Mouse (Mus musculus): ENCODE measurements at regions not wholly inside any gene's neighbourhood (a gene's known extent, or its start where the extent isn't known, plus 50 kb on each side); places are given as distances from the start of the nearest gene placed in this dataset.

DNA sequence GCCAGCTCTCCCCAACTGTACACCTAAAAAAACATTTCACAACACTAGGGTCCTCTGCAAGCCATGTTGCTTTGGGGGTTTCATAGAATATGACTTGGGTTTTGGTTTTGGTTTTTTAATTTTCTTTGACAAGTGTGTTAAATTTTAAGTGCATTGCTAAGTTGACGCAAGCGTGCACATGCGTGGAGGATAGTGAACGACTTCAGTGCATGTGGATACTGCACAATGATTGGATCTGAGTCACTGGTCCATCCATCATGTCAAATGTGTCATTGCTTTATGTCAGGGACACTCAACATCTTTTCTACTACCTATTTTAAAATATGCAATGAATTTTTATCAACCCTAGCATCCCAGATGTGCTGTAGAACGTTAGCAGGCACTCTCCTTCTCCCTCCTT, 134.5 kb upstream of the Pum3 start:
- no peak for DNase-seq (ENCODE audit: low spot score in 2 of 2)

DNA sequence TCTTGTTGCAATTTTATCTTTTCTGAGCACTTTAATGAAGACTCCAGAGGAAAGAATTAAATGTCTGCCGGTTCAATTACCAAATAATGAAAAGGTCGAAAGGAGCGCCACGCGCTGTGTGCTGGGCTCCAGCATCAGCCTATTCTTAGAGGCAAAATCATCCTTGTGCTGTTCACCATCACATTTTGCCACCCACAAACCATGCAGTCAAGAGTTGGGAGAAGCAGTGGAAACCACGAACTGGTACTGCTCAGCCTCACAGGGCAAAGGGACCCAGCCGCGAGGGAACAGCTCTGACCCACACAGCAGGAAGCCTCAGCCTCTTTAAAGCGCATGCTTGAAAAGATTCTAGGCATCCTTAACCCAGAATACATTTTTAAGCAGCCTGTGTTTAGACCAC, 134.0 kb upstream of the Pum3 start:
- DNase-seq (ENCODE audit: low spot score in 2 of 2), result no peak

DNA sequence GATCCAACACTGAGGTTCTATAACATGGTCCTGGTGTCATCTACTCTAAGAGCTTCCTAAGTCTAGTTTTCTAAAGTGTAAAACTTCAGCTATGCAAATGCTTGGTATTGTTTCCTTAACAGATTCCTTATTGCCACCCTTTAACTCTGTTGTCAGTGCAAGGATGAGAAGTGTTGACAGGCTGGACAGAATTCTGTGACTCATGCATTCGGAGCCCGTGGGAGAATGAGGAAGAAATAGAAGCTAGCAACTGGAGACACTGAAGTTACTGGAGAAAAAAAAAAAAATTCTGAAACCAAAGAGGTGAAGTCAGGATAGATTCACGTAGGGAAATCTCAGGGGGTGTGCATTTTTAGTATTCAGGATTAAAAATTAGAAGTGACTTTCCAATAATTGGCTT, 128.6 kb upstream of the Pum3 start:
- DNase-seq (ENCODE audit: low spot score in 2 of 2), result peak; percentile 46 to 61

DNA sequence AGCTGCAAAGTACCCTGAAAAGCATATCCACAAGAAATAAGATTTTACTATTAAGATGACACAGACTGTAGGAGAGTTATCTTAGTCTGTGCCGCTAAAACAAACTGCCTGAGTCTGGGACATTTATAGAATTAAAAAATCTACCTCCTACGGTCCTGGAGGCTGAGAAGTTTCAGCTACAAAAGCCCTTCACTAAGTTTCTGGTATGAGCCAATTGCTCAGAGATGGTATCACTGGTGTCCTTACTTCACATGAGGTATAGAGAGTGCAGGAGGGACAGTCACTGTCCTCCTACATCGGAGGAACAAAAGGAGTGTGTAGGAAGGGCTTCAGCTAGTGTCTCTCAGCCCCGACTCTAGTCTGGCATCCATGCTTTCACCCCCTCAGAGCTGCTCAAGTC, 127.1 kb upstream of the Pum3 start:
- DNase-seq (ENCODE audit: low spot score in 2 of 2), result no peak

DNA sequence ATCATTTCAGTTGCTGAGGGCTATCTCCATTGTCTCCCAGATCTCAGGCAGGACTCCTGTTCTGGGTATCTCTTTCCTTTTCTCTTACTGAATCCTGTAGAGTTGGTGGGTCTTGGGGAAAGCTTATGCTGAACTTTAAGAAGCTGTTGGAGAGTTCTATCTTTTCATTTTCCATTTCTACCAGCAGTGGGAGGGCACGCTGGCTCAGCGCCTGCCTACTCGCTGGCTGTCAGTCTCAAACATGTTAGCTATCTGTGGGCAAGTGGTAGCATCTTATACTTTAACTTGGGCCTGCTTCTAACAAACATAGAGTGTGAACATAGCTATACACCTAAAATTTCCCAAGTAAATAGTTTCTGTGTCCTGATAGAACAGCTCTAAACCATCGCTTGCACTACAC, 125.2 kb upstream of the Pum3 start:
- DNase-seq (ENCODE audit: low spot score in 2 of 2), result peak; percentile 48 to 63

DNA sequence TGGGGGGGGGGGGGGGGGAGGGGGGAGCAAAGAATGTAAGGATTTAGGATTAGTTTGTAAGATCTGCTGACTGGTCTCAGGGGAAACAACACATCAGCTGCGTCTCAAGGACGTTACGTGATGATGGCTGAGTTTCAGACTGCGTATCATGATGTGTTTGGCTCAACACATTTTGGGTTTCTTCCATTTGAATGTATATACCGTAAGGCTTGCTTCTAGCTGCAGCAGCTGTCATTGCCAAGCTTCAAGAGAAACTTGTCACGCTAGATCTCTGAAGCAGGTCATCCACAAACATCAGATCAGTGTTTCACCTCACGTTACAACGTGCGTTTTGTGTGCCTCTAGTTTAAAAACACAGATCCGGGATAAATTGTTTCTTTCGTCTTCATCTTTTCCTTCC, 123.6 kb upstream of the Pum3 start:
- DNase-seq (ENCODE audit: low spot score in 2 of 2), result no peak

DNA sequence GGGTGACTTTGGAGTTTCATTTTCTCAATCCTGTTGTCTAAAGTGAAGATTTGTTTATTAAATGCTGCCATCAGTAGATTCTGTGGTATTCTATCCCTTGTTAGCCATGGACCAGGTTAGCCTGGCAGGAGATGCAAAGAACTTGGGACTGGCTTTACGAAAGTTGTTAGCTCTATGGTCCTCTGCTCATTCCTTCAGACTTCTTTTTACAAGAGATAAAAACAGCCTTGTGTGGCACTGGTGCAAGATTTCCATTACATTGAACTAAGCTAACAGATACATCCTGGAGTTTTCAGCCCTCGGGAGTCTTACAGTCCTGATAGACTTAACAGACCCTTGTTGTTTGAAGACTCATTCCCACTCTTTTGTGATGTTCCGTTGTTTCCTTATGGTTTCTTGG, 108.1 kb upstream of the Pum3 start:
- DNase-seq (ENCODE audit: low spot score in 2 of 2), result no peak

DNA sequence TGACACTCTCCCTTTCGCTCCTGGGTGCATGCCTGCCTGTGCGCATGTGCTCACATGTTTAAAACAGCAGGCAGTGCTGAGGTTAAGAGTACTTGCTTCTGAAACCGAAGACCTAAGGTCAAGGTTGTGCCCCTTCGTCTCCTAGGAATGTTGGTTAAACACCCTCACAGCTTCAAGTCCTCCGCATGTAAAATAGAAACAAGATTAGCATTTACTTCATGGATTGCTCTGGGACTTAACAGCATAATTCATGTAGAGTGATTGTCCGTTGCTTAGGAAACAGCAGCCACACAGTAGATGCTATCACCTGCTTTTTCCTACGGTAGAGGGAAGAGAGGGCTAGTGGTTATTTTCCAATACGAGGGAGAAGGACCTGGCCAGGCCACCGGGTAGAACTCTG, 107.4 kb upstream of the Pum3 start:
- no peak for DNase-seq (ENCODE audit: low spot score in 2 of 2)

DNA sequence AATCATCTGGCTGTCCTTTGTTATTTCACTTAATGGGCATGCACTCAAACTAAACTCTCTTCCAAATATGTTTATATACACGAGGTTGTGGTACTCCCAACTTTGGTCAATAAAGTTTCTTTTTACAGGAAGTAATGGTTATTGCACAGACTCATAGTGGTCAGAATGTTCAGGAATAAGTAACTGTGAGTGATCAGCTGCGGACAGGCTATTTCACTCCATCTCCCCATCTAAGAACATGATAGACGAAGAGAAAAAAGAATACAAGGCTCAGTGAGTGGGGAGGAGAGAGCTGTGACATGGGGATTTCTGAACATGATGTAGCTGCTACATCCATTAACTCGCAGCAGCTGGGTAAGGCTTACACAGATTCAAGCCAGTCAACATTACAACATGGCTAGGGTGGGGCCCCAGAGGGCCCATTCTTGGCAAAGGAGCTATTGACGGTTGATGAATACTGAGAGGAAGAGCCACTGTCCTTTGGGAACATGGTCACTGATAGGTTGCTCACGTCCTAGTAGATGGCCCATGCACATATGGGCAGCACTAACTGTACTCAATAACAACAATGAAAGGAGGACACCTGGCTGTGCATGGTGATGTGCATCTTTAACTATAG, 98.4 kb upstream of the Pum3 start:
- no peak for DNase-seq (ENCODE audit: low spot score in 2 of 2)

DNA sequence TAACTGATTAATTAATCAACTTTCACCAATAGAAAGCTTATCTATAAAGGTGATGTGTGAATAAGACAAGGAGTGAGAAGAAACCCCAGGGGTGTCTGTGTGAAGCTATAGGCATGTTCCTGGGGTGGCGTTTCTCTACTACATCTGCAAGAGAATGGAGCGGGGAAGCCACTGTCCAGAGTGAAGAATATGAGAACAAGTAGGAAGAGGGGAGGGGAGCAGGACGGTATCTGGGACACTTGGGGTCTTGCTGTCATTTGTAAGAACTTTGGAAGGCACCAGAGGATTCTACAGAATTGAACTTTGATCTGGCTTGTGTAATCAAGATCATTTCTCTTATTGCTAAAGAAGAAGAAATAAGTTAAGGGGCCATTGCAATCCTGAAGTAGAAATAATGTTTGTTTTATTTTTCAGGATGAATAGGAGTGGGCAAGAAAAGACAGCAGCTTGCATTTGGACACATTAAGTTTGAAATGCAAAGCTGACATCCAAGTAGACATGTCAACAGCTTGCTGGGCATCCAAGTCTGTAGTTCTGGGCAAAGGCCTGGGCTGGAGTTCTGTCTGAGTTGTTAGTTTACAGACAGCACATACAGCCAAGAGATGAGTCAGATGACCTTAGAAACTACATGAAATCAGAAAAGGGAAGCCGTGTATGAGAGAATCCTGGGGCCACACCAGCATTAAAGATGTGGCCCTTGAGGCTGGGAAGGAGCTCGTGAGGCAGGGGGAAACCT, 89.9 kb upstream of the Pum3 start:
- DNase-seq (ENCODE audit: low spot score in 2 of 2), result no peak

DNA sequence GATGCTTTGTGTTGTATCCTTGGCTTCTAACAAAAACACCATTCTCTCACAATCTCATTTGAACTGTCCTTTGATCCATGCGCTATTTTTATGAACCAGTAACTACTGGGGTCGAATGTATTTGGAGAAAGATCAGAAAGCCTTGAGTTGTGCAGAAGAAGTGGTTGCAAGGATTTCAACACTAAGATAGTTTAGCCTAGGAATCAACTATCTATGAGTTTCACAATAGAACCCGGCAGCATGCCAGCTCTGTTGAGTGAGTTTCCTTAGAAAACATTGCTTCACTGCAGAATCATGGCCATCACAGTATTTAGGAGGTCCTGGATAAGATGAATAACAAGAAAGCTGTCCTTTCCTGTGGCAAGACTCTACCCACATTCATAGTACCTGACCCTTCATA, 84.6 kb upstream of the Pum3 start:
- DNase-seq (ENCODE audit: low spot score in 2 of 2), result no peak

DNA sequence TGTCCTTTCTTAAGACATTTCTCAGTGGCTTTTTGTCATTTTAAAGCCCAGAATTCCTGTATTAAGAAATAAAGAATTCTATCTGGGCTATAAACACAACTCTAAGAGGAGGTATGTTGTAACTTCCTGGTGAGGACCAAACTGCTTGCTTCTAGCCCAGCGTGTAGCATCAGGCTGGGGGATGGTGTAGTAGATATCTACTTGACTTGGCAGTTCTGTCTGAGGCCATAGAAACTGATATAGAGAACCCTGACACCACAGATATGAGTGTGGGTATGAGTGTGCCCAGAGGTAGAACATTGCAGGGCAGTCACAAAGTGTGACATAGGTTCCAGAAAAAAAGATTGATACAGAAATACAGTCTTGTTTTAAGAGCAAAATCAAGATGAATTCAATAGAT, 83.9 kb upstream of the Pum3 start:
- no peak for DNase-seq (ENCODE audit: low spot score in 2 of 2)

DNA sequence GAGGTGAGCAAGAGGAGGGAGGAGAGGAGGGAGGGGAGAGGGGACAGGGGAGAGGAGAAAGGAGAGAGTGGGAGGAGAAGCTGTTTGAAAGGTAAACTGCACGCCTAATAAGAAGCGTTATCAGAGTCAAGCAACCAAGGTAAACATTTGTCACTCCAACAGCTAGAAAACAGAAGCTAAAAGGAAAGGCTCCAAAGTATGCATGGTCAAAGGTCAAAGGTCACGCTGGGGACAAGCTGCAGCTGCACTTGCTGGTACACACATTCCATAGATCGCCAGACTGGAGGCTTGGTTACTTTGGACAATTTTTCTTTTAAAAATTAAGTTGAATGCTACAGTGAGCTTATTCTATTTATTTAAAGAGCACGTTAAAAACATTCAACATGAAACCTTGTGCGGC, 81.7 kb upstream of the Pum3 start:
- no peak for DNase-seq (ENCODE audit: low spot score in 2 of 2)

DNA sequence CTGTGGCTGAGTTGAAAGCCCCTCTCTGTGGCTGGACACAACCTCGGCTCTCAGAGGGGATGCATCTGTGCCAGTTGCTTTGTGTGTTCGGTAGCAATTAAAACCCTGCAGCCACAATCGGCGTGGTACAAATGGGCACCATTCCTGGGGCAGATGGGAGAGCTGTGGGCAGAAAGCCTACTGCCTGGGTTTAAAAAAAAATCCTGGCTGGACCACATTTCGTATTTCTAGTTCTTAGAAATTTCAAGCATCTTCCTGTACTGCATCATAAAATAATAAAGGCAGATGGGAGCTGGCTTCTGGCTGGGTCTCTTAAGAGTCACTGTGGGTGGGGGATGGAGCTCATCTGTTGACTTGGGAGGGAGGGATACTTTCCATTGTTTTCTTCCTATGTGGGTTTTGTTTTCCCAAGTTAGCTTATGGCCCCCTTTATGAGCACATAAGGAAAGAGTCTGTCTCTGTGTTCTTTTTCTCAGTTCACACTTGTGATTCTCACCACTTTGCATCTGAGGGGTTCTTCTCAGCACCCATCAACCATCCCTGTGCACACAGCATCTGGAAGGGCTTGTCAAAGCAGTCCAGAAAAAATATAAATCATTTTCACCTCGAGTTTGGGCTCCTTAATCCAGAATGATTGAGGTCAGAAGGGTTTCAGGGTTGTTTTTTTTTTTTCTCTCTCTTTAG, 80.5 kb upstream of the Pum3 start:
- DNase-seq (ENCODE audit: low spot score in 2 of 2), result peak; percentile 67 to 68

DNA sequence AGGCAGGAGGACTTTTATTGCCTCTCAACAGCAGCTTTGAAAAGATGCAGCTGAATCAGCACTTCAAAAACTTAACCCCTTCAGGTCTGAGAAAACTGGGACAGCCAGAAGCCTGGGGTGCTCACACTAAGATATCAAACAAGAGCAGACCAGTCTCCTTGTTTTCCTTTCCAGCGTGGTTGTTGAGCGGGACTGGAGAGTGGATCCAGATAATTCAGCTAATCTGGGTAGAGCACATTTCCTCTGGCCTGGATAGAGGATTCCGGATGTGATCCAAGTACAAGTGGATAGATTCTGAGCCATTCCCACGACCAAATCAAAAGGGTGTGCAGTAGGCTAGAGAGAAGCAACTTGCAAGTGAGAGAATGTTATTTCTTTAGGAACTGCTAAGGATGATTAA, 68.7 kb upstream of the Pum3 start:
- no peak for DNase-seq (ENCODE audit: low spot score in 2 of 2)

DNA sequence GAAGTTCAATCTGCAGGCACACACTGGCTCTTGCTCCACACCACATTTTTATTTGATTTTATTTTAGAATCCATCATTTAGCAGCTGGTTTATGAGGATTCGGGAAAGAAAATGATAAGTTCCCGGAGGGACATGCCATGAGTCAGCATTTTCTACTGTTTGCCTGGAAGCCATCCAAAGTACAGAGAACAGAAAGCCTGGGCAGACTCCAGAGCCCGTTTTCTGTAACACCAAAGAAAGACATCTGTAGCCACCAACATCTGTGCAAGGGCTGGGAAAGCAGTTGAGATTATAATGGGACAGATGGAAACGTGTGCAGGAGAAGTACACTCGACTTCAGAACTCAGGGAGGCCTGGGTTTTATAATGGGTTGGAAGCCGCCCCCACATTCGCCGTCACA, 62.8 kb upstream of the Pum3 start:
- peak; percentile 23 to 35 for DNase-seq (ENCODE audit: low spot score in 2 of 2)

DNA sequence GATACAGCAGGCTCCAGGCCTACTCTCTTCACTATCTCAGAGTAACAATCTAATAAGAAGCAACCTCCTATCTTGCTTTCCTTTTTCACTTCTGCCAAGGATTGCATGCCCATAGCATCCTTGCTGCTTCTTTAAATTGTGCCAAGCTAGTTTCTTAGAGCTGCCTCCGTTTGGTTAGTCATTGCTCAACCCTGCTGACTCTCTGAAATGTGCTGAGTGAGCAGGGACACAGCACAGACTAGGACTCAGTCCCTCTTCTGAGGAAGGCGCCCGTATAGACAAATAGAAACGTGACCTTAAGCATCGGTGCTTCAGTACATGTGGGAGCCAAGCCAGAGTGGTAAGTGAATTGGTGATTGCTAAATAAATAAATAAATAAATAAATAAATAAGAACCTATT, 62.2 kb upstream of the Pum3 start:
- DNase-seq (ENCODE audit: low spot score in 2 of 2), result no peak

DNA sequence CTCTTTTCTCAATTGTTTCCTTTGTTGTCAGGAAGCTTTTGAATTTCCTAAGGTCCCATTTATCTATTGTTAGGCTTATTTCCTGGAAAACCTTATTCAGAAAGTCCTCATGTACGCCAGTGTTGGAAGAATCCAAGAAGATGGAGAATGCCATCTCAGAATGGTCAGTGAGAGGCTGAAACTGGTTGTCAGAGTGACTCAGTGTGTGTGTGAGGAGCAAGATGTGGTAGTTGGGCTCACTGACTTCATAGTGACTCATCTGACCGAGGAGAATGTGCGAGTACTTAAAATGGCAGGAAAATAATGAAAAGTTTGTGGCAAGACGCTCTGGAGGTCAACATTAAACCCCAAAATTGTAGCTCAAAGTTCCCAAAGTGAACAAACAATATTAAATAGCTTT, 59.4 kb upstream of the Pum3 start:
- no peak for DNase-seq (ENCODE audit: low spot score in 2 of 2)

All from right cerebral cortex, adult 2 months (tissue).